Mouse (Mus musculus) embryonic facial prominence, embryonic 14.5 days (tissue): Measurements from ENCODE around the gene Gas2. TPM values are rescaled to one million over a fixed set of nuclear protein-coding genes. Genes with fewer than 3 reads are reported as not detected.

Experiments used
- ATAC-seq: fragments of 200-750 bp; cut with Nextera tagmentation; 2 replicates; pipeline ENCODE4 v1.8.0; 2017; ENCODE audit warnings: low read depth, moderate number of reproducible peaks, moderate TSS enrichment
- DNase-seq: peaks from one replicate; pipeline ENCODE4 v3.0.0-alpha.2; 2015; ENCODE audit warnings: low spot score
- H3K27ac ChIP-seq: fragments of 300-500 bp; sonication (generic); replicated peaks from 2 replicates; pipeline ENCODE4 v1.5.1; 2014; ENCODE audit warnings: low read depth, mild to moderate bottlenecking, low read length, moderate library complexity
- H3K27me3 ChIP-seq: fragments of 300-500 bp; sonication (generic); replicated peaks from 2 replicates; pipeline ENCODE4 v1.6.1; 2014; ENCODE audit warnings: low read length; ENCODE audit not compliant: control insufficient read depth, insufficient read depth
- H3K36me3 ChIP-seq: fragments of 300-500 bp; sonication (generic); 2 replicates; pipeline ENCODE4 v1.6.1; 2014; ENCODE audit warnings: low read length, mixed read lengths; ENCODE audit not compliant: control insufficient read depth, insufficient read depth
- H3K4me1 ChIP-seq: fragments of 300-500 bp; sonication (generic); 2 replicates; pipeline ENCODE4 v1.6.1; 2014; ENCODE audit warnings: antibody characterized with exemption, low read length; ENCODE audit not compliant: control insufficient read depth, insufficient read depth
- H3K4me2 ChIP-seq: fragments of 300-500 bp; sonication (generic); 2 replicates; pipeline ENCODE4 v1.6.1; 2014; ENCODE audit warnings: low read depth, mild to moderate bottlenecking, low read length, moderate library complexity, mixed read lengths
- H3K4me3 ChIP-seq: fragments of 300-500 bp; sonication (generic); 2 replicates; pipeline ENCODE4 v1.5.1; 2014; ENCODE audit warnings: low read depth, mild to moderate bottlenecking, low read length
- H3K9ac ChIP-seq: fragments of 300-500 bp; sonication (generic); 2 replicates; pipeline ENCODE4 v1.6.1; 2014; ENCODE audit warnings: low read depth, mild to moderate bottlenecking, low read length, moderate library complexity, mixed read lengths
- H3K9me3 ChIP-seq: fragments of 300-500 bp; sonication (generic); 2 replicates; pipeline ENCODE4 v1.6.1; 2016; ENCODE audit warnings: low read length; ENCODE audit not compliant: control insufficient read depth
- WGBS: fragments of 180-500 bp; shearing (Covaris S2); extraction: QIAGEN DNeasy Blood & Tissue Kit; methylation state at CpG from one replicate; pipeline ENCODE4 v1.1.7; 2014; 5-methylcytosine and 5-hydroxymethylcytosine counted together
- polyA plus RNA-seq: library from polyadenylated mRNA; unstranded; fragments of >200 nt; fragmentation: Nextera tagmentation; extraction: Ambion mirVana; gene quantifications from 2 replicates; pipeline ENCODE4 v1.2.1, GENCODE M21; 2014

Gene Gas2
- polyA plus RNA-seq: 53.9 and 66.8 TPM in 2 replicates

GRCm38 (mm10) chr7:51861250-51862096 is at the start of gene Gas2:
Gene Gas2 (plus strand): TSS chr7:51862015.
- WGBS: 15% methylated on average over 40 of the region's 105 CpGs
- no peaks in the 10 kb centered on the region for H3K27me3 ChIP-seq
- peak within 1 kb of the TSS; percentile 80 for H3K4me3 ChIP-seq
- peak within 1 kb of the TSS; percentile 93 for H3K9ac ChIP-seq
- peaks cover 7% of the 10 kb centered on the region; the same call in 1 of the 2 replicates for H3K36me3 ChIP-seq
- no peaks in the 10 kb centered on the region for H3K9me3 ChIP-seq
- peak; percentile 90 for ATAC-seq
- DNase-seq: peak; percentile 93
- H3K4me1 ChIP-seq: peaks cover 16% of the 10 kb centered on the region
- H3K27ac ChIP-seq: peak within 1 kb of the TSS; percentile 98
- H3K4me2 ChIP-seq: peak within 1 kb of the TSS; percentile 84

- Histone ChIP-seq H3K9me3 (no peaks in the 10 kb centered on the region), H3K27ac (no peak overlapping the region), H3K4me3 (no peak overlapping the region), H3K4me1 (no peaks in the 10 kb centered on the region), H3K9ac (no peak overlapping the region), H3K36me3 (no peaks in the 10 kb centered on the region), H3K4me2 (no peak overlapping the region), H3K27me3 (no peaks in the 10 kb centered on the region)
- ATAC-seq (peak; percentile 60; the same call in 1 of the 2 replicates), DNase-seq (peak; percentile 75)
- WGBS: 46% methylated on average over 4 of the region's 4 CpGs
These were observed 46.1 kb upstream of the Gas2 start for GRCm38 (mm10) chr7:51815473-51816282.

GRCm38 (mm10) chr7:51816283-51816839 is 45.5 kb upstream of the Gas2 start:
- 69% methylated on average over 3 of the region's 3 CpGs for WGBS
- H3K36me3 ChIP-seq: no peaks in the 10 kb centered on the region
- H3K4me2 ChIP-seq: no peak overlapping the region
- ATAC-seq (no peak), DNase-seq (no peak)
- H3K9me3 ChIP-seq: no peaks in the 10 kb centered on the region
- no peak overlapping the region for H3K27ac ChIP-seq
- no peaks in the 10 kb centered on the region for H3K27me3 ChIP-seq
- no peak overlapping the region for H3K9ac ChIP-seq
- H3K4me3 ChIP-seq: no peak overlapping the region
- H3K4me1 ChIP-seq: no peaks in the 10 kb centered on the region

GRCm38 (mm10) chr7:51818251-51818974 is 43.4 kb upstream of the Gas2 start:
- DNase-seq (no peak), ATAC-seq (no peak)
- 69% methylated on average over 3 of the region's 3 CpGs for WGBS
- H3K9ac ChIP-seq: no peak overlapping the region
- H3K27ac ChIP-seq: no peak overlapping the region
- no peaks in the 10 kb centered on the region for H3K36me3 ChIP-seq
- no peaks in the 10 kb centered on the region for H3K4me1 ChIP-seq
- no peak overlapping the region for H3K4me3 ChIP-seq
- H3K4me2 ChIP-seq: no peak overlapping the region
- H3K27me3 ChIP-seq: no peaks in the 10 kb centered on the region
- no peaks in the 10 kb centered on the region for H3K9me3 ChIP-seq

- H3K4me2 ChIP-seq: no peak overlapping the region
- ATAC-seq (no peak), DNase-seq (no peak)
- WGBS: 79% methylated on average over 1 of the region's 1 CpGs
- no peaks in the 10 kb centered on the region for H3K9me3 ChIP-seq
- H3K4me1 ChIP-seq: no peaks in the 10 kb centered on the region
- no peak overlapping the region for H3K9ac ChIP-seq
- H3K4me3 ChIP-seq: no peak overlapping the region
- H3K36me3 ChIP-seq: no peaks in the 10 kb centered on the region
- H3K27ac ChIP-seq: no peak overlapping the region
- no peaks in the 10 kb centered on the region for H3K27me3 ChIP-seq
These were observed 41.9 kb upstream of the Gas2 start for GRCm38 (mm10) chr7:51819891-51820290.

- no peaks in the 10 kb centered on the region for H3K9me3 ChIP-seq
- 66% methylated on average over 2 of the region's 2 CpGs for WGBS
- ATAC-seq: no peak
These were observed 40.3 kb upstream of the Gas2 start for GRCm38 (mm10) chr7:51821467-51821866.

GRCm38 (mm10) chr7:51823562-51824338 is 38.1 kb upstream of the Gas2 start:
- WGBS: 76% methylated on average over 7 of the region's 7 CpGs
- H3K4me1 ChIP-seq: no peaks in the 10 kb centered on the region
- H3K36me3 ChIP-seq: no peaks in the 10 kb centered on the region
- H3K4me3 ChIP-seq: no peak overlapping the region
- H3K9ac ChIP-seq: no peak overlapping the region
- no peak overlapping the region for H3K27ac ChIP-seq
- no peaks in the 10 kb centered on the region for H3K27me3 ChIP-seq
- no peak overlapping the region for H3K4me2 ChIP-seq
- ATAC-seq (no peak), DNase-seq (no peak)
- H3K9me3 ChIP-seq: no peaks in the 10 kb centered on the region

More at GRCm38 (mm10) chr7:51821467-51821866, 40.3 kb upstream of the Gas2 start:
- H3K4me3 ChIP-seq: no peak overlapping the region
- H3K4me1 ChIP-seq: no peaks in the 10 kb centered on the region
- no peak overlapping the region for H3K9ac ChIP-seq
- no peaks in the 10 kb centered on the region for H3K27me3 ChIP-seq
- H3K27ac ChIP-seq: no peak overlapping the region
- no peaks in the 10 kb centered on the region for H3K36me3 ChIP-seq
- H3K4me2 ChIP-seq: no peak overlapping the region
- DNase-seq: no peak
